Mouse (Mus musculus): ENCODE measurements around the gene Pced1a. TPM values are rescaled to one million over a fixed set of nuclear protein-coding genes. Genes with fewer than 3 reads are reported as not detected.
A peak's percentile ranks its signal among the peaks of the same experiment; 100 is the strongest.

The Pced1a gene
- total and polyA plus RNA-seq, 3 experiments = 6.5 to 13.7 TPM; not detected in 1

DNA sequence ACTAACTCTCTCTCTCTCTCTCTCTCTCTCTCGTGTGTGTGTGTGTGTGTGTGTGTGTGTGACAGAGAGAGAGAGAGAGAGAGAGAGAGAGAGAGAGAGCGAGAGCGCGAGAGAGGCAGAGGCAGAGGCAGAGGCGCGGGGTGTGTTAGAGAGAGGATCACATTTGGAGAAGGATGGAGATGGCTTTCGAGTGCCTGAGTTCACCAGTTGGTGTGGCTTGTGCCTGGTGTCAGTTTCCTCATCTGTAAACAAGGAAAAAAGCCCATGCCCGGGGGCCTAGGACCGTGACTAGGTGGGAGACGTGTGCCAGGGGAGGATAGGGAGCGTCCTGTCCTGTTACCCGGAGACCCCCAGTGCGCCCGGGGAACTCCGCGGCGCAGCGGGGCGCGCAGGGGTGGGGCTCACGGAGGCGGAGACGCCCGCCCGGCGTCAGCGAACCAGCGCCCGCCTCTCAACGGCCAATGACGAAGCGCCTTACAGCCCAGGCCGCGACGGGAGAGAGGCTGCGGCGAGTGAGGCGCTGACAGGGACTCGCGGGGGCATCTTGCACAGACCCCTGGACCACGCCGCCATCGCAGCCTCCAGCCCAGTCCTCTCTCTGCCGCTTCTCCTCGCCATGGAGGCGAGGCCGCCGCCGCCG is 25.4 kb upstream of the Pced1a start, which contains the start of gene Ptpra:
Gene Ptpra (plus strand): TSS at position 485 of the 640 bp plus-strand sequence.
- peak; percentile 50; the same call in 1 of the 2 replicates for TF ChIP-seq GABPA (IDR thresholded peaks at IDR 0.05; ENCODE audit: low read depth, low read length)
- peak; percentile 82 for TF ChIP-seq POLR2AphosphoS2 (IDR thresholded peaks at IDR 0.05; ENCODE audit: low read length)
- TF ChIP-seq ELF1 (IDR thresholded peaks at IDR 0.05; ENCODE audit: low read depth, low read length) = 0 out of 2 replicates have a peak, but pooled peaks have one; percentile 9
- no peak for TF ChIP-seq TAL1 (IDR thresholded peaks at IDR 0.05; ENCODE audit: low read length)
- peak; percentile 43; the same call in 1 of the 2 replicates for TF ChIP-seq MAX (IDR thresholded peaks at IDR 0.05; ENCODE audit: low read length)
- TF ChIP-seq ZMIZ1 (IDR thresholded peaks at IDR 0.05; ENCODE audit: low read depth, low read length) = peak; percentile 88
- peak; percentile 73; the same call in 1 of the 2 replicates for TF ChIP-seq HCFC1 (IDR thresholded peaks at IDR 0.05; ENCODE audit: low read depth, low read length)
- TF ChIP-seq MXI1 (IDR thresholded peaks at IDR 0.05; ENCODE audit: low read depth, low read length) = no peak; the same call in 1 of the 2 replicates
- TF ChIP-seq SIN3A (IDR thresholded peaks at IDR 0.05; ENCODE audit: low read length) = peak; percentile 56; the same call in 1 of the 2 replicates
- no peak for TF ChIP-seq ZC3H11A (IDR thresholded peaks at IDR 0.05; ENCODE audit: low read depth, low read length)
- no peak for TF ChIP-seq ZKSCAN1 (IDR thresholded peaks at IDR 0.05; ENCODE audit: low read depth, low read length)
- 0 out of 2 replicates have a peak, but pooled peaks have one; percentile 13 for TF ChIP-seq USF1 (IDR thresholded peaks at IDR 0.05; ENCODE audit: low read depth, low read length)
- peak; percentile 81 to 93 for TF ChIP-seq POLR2A (IDR thresholded peaks at IDR 0.05; ENCODE audit: control insufficient read depth in 1 of 2, insufficient read depth in 1 of 2, low read depth in 1 of 2, low read length in 2 of 2, poor library complexity in 1 of 2)
- peak; percentile 68 for TF ChIP-seq NRF1 (IDR thresholded peaks at IDR 0.05; ENCODE audit: insufficient read depth, low read depth, low read length, poor library complexity, severe bottlenecking)
- peak; percentile 20; the same call in 1 of the 2 replicates for TF ChIP-seq JUND (IDR thresholded peaks at IDR 0.05; ENCODE audit: low read depth, low read length)
- TF ChIP-seq UBTF (IDR thresholded peaks at IDR 0.05; ENCODE audit: borderline replicate concordance, insufficient read depth, low read depth, low read length) = no peak
- TF ChIP-seq MEF2A (IDR thresholded peaks at IDR 0.05; ENCODE audit: extremely low read depth, insufficient replicate concordance, low read depth, low read length, poor library complexity, severe bottlenecking) = no peak
- TF ChIP-seq CHD1 (IDR thresholded peaks at IDR 0.05; ENCODE audit: low read depth, low read length) = no peak
- peak; percentile 44; the same call in 1 of the 2 replicates for TF ChIP-seq MAZ (IDR thresholded peaks at IDR 0.05; ENCODE audit: low read depth, low read length)
- no peak for TF ChIP-seq SMC3 (IDR thresholded peaks at IDR 0.05; ENCODE audit: low read depth, low read length)
- TF ChIP-seq NELFE (IDR thresholded peaks at IDR 0.05; ENCODE audit: low read depth, low read length) = peak; percentile 88
- no peak for TF ChIP-seq CTCF (IDR thresholded peaks at IDR 0.05 in 2 of 3, conservative IDR thresholded peaks at IDR 0.05 in 1 of 3; ENCODE audit: control insufficient read depth in 1 of 3, insufficient read depth in 1 of 3, low read depth in 2 of 3, low read length in 3 of 3, poor library complexity in 1 of 3, severe bottlenecking in 1 of 3)
- TF ChIP-seq USF2 (IDR thresholded peaks at IDR 0.05; ENCODE audit: borderline replicate concordance in 1 of 2, insufficient read depth in 1 of 2, low read depth in 1 of 2, low read length in 2 of 2) = no peak
- peak; percentile 91 for DNase-seq (ENCODE audit: low read depth, low spot score)
- Histone ChIP-seq H3K27ac (ENCODE audit: control insufficient read depth, low read depth, low read length) (peak within 1 kb of the TSS; percentile 65), H3K27me3 (ENCODE audit: control insufficient read depth in 1 of 2, insufficient read depth in 2 of 2, low read length in 2 of 2) (no peaks in the 10 kb centered on the region), H3K36me3 (ENCODE audit: control insufficient read depth in 1 of 2, insufficient read depth in 2 of 2, low read length in 2 of 2) (peaks cover 0 to 40% of the 10 kb centered on the region in 2 experiments; a peak in 2 of 4 replicates), H3K4me1 (ENCODE audit: control insufficient read depth in 1 of 2, insufficient read depth in 2 of 2, low read length in 2 of 2) (peaks cover 17 to 31% of the 10 kb centered on the region in 2 experiments), H3K9ac (ENCODE audit: control insufficient read depth, low read depth, low read length, poor library complexity, severe bottlenecking) (peak within 1 kb of the TSS; percentile 93), H3K4me3 (ENCODE audit: control insufficient read depth in 1 of 2, insufficient read depth in 1 of 2, low read depth in 2 of 2, low read length in 2 of 2) (peak within 1 kb of the TSS; percentile 87 to 97), H3K9me3 (replicated peaks; ENCODE audit: insufficient read depth, low read length) (no peaks in the 10 kb centered on the region), H3K79me2 (ENCODE audit: control insufficient read depth, insufficient read depth, low read length, poor library complexity) (peaks cover 31% of the 10 kb centered on the region)
